Mouse (Mus musculus) frontal cortex, postnatal 14 days (tissue): Measurements from ENCODE around the gene Bdkrb1.
A peak's percentile ranks its signal among the peaks of the same experiment; 100 is the strongest.

ENCODE experiments used
- DNase-seq, 2 experiments: peaks; one replicate each; pipeline ENCODE4 v3.0.0; 2022; ENCODE audit warnings: low spot score in 2 of 2

Bdkrb1 gene

DNA sequence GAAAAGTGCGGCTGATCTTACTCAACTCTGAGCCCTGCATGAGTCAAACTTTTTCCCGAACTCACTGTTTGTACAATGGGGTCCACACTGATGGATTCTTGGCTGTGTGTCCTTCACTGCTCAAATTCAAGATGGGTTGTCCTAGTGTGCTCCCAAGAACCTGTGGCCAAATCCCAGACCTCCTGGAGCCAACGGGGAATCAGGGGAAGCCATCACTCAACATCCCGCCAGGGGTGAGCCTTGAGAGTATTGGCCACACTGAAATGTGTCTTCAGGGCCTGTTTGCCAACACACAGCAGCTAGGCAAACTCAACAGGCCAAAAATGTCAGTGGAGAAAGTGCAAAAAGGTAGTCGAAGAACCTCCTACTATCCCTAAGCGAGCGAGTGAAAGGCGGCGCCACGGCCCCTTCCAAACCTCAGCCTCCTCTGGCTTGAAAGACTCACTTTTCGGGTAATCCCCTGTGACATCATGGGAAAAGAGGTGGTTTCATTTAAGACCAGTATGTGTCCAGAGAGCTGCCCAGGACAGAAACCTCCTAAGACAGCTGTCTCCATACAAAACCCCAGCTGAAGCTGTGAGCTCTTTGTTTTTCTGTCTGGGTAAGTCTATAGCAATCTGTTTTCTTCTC is at the start of gene Bdkrb1:
TSS of gene Bdkrb1 (plus strand) at position 505 of the 630 bp plus-strand sequence.
- DNase-seq = no peak

DNA sequence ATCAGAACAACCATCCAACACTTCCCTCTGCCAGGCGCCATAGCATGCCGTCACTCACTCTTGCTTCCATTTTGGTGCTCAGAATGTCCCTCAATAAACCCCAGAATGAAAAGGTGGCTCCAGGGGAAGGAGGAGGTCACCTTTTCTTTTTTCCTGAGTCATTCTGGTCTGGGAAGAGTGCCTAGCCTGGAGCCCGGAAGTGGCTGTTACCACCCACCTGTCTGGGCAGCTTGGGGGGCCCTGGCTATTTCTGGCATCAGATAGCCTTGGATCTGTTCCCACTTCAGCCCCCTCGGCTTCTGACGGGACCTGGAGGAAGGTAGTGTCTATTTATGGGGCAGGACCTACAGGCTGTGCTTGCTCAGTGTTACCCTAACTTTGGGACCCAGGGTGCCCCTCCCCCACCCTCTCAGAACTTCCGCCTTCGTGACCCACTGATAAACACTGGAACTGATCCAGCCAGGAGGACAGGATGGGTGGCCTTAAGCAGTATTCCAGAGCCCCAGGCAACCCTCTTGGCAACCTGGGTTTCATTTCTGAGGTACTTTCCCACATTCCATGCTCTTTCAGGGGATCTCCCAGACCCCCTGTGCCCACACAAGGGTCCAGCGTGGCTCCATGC is 48.6 kb upstream of the Bdkrb1 start:
- DNase-seq = no peak

- no peak for DNase-seq
Observed at GRCm38 (mm10) chr12:105555172-105555571, 47.7 kb upstream of the Bdkrb1 start.

GRCm38 (mm10) chr12:105557250-105557925 is 45.5 kb upstream of the Bdkrb1 start:
- no peak for DNase-seq

DNA sequence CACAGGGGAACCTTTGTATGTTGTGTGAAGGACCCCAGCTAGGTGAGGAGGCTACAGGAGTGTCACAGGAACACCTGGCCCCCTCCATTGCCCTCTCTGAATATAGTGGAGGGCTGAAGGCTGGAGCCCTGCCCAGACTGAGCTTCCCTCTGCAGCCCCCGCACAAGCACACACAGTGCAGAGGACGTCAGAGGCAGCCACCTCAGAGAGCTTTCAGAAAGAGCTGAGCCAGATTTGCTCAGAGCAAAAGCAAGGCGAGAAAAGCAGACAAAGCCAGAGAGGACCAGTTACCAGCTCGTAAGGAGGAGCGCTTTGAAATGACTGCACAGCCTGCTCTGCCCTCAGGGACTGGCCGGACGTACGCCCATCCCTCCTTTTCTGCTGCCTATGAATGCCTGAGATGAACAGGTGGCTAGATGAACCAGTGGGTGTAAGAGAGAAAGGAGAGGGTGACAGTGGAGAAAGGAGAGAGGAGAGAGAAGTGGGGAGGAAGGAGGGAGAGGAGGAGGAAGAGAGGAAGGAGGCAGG is 41.8 kb upstream of the Bdkrb1 start:
- DNase-seq = no peak

DNA sequence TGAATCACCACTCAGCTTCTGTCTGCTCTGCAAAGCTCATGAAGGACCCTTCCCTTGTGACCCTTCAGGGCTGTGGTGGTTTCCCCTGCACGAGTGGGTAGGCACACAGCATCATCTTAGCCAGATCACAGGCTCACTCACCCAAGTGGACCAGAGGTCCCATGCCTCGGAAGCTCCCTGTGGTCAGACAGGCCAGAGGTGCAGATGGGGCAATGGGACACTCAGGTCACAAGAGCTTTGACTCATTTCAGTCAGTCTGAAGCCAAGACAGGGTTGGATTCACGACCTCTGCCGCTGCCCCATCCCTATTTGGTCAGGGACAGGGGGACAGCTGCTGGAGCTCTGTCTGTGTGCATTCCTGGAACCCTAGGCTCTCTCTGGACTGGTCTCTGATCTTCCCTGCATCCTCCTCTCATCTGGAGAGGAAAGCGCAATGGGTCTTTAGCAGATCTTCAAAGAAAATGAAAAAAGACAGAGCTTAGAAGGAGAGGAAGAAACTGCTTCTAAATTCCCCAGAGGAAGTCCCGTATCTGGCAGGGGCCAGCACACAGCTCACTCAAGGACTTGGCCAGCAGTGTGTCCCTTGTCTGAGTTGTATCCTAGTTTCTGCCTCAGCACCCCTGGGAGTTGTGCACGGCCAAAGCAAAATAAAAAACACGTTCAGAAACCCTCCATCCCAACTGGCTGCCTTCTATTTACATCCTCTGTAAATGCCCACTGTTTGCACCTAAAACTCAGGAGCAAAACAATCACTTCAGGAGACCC is 40.6 kb upstream of the Bdkrb1 start:
- no peak for DNase-seq

DNA sequence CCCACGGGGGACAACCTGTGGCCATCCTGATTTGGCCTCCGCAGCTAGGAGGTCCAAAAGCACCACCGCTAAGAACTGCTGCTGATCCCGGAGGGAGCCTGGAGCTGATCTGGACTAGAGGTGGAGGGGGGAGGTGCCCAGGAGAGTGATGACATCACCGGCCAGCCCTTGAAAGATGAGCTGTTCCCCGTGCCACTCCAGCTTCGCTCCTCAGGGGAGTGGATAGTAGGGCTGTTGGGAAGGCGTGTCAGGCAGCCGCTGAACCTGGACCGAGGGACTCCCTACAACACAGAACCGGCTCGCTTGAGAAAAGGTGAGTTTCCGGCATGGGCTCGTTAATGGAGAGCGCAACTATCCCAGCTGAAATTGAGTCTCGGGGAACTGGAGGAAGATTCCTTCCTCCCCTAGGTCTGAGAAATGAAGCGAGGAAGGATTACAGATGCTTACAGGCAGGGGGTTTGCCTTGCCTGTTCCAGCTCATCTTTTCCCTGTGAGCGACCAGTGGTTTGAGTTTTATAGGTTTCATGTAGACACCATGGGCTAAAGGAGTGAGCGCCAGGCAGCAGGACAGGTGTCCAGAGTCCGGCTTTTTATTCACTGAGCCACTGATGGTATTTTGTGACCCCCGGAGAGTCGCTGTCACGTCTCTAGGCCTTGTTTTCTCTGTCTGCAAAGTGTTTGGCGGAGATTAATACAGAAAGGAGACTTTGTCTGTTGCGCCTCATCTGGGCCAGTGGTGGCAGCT is 39.8 kb upstream of the Bdkrb1 start, which contains the start of gene Bdkrb2:
TSS of gene Bdkrb2 (plus strand) at position 291 of the 745 bp plus-strand sequence.
- DNase-seq = no peak

GRCm38 (mm10) chr12:105563726-105564275 is 39.1 kb upstream of the Bdkrb1 start:
- no peak for DNase-seq

DNA sequence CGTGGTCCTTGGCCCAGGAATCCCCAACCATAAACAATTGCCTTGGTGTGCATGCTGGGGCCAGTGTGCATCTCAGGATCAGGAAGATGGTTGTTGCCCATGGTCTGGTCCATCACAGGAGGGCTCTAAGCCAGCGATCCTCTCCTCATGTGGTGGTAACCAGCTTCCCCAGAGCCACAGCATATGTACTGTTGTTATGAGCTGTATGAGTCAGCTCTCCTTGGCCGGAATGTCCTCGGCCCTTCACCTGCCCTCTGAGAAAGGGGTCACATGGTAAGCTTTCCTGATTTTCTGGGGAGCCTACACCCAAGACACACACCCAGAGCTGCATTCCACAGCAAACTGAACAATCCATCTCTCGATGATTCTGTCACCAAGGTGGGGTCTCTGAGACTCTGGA is 37.7 kb upstream of the Bdkrb1 start:
- no peak for DNase-seq

GRCm38 (mm10) chr12:105571867-105572266 is 31.0 kb upstream of the Bdkrb1 start:
- DNase-seq = no peak

GRCm38 (mm10) chr12:105572622-105573021 is 30.3 kb upstream of the Bdkrb1 start:
- no peak for DNase-seq

- no peak for DNase-seq
Observed at GRCm38 (mm10) chr12:105574356-105574755, 28.5 kb upstream of the Bdkrb1 start.

DNA sequence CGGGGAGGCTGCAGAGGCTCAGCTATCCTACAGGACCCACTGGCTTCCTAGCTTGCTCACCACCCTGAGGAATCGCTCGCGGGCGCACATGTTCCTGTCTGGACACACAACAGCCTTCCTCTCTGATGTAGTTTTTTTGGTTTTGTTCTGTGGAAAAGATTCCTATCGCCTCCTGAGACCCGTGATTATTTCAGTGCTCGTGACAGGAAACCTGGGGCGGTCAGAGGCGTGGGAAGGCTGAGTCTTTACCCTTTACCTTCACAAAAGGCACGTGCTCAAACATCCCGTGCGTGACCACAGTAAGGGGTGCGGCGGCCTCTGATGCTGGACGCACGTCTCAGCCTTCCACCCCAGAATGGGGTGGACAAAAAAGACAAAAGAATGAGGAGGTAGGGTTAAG is 22.4 kb upstream of the Bdkrb1 start:
- no peak for DNase-seq

DNA sequence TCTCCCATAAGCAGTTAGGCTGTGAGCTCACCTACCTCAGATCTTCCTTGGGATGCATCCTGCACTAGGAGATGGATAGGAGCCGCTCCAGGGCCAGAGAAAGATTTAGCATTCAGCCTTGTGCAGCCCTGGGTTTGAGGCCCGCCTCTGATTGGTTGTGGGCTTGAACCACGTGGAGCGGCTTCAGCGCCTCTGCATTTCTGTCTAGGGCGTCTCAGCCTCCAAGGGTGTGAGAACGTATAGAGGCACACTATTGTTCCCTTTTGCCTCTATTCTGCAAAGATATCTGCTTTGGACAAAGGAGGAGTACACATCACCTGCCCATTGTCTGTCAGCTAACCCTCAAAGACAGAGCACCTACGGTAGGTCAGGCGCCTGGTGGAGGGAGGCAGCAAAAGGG is 20.4 kb upstream of the Bdkrb1 start:
- no peak for DNase-seq

DNA sequence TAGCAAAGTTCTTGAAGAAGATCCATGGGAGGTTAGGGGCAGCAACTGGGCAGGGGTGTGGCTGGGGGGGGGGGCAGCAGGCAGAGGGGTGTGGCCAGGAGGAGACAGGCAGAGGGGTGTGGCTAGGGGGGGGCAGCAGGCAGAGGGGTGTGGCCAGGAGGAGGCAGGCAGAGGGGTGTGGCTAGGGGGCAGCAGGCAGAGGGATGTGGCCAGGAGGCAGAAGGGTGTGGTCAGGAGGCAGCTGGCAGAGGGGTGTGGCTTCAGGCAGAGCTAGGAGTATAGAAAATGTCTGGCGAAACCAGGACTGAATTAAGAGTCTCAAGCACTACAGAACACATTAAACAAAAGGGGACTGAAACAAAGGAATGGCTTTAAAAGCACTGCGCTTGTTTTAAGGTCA is 19.4 kb upstream of the Bdkrb1 start:
- DNase-seq = no peak

GRCm38 (mm10) chr12:105584851-105585250 is 18.0 kb upstream of the Bdkrb1 start:
- peak in 1 of 2 experiments; percentile 41 for DNase-seq

- DNase-seq = no peak
Observed at GRCm38 (mm10) chr12:105587526-105587925, 15.4 kb upstream of the Bdkrb1 start.

DNA sequence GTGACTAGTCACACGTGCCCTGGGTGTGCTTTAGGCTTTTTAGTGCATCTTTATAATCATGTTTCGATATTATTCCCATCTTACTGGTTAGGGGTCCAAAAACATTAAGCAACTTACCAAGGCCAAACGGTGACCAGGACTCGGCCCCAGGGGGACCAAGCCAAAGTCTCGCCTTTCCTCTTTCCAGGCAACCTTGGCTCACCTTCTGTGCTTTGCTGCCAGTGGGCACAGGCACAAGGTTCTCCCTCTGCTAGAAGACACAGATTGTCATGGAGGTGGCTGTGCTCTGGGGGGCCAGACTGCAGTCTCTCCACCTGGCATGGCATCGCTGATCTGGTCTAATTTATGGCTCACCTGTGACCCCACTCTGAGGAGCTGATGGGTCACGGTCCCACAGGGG is 12.1 kb upstream of the Bdkrb1 start:
- DNase-seq = no peak

DNA sequence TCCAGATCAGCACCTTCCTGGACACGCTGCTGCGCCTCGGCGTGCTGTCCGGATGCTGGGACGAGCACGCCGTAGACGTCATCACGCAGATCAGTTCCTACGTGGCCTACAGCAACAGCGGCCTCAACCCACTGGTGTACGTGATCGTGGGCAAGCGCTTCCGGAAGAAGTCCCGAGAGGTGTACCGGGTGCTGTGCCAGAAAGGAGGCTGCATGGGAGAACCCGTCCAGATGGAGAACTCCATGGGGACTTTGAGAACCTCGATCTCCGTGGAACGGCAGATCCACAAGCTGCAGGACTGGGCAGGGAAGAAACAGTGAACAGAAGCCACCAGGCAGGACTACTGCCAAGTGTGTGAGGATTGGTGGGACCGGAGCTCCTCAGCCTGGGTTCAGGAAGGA is 10.5 kb upstream of the Bdkrb1 start:
- no peak for DNase-seq

DNA sequence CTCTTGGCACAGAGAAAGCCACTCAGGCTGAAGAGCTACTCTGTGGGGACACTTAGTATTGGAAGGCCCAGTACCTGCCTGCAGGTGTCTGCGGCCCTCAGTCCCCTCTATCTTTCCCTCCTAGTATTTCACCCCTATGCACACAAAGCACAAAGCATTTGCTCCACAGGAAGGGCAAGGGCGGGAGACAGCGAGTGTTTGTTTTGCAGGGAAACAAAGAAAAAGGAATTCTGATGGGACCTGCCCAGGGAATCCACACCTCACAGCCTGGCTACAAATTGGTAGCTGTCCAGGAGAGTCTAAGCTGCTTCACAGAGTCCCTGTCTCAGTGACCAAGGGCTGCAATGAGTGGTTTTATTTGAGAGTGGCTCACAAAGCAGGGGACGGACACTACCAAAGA is 9.4 kb upstream of the Bdkrb1 start:
- no peak for DNase-seq

DNA sequence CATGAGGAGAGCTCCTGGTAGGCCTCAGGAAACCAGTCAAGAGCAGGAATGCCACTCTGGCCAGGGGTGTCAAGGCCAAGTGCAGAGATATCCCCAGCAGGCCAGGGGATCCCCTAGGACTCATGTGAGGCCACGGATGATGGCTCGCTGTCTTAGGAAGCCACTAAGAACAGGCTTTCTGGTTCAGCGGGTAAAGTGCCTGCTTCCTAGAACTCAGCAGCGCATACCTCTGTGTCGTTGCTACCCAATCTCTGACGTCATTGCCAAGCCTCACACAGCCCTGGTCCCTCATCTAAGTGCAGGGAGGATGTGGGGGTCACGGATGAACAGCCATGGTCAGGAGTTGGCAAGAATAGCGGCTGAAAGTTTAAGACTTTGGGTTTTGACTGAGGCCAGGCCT is 5.8 kb upstream of the Bdkrb1 start:
- no peak for DNase-seq
